Mouse (Mus musculus) kidney, postnatal 14 days (tissue): ENCODE measurements around the gene Wwc1.
A peak's percentile ranks its signal among the peaks of the same experiment; 100 is the strongest.

Source experiments
- DNase-seq: peaks from one replicate; pipeline ENCODE4 v3.0.0; 2022; ENCODE audit warnings: mixed read lengths

The Wwc1 gene

DNA sequence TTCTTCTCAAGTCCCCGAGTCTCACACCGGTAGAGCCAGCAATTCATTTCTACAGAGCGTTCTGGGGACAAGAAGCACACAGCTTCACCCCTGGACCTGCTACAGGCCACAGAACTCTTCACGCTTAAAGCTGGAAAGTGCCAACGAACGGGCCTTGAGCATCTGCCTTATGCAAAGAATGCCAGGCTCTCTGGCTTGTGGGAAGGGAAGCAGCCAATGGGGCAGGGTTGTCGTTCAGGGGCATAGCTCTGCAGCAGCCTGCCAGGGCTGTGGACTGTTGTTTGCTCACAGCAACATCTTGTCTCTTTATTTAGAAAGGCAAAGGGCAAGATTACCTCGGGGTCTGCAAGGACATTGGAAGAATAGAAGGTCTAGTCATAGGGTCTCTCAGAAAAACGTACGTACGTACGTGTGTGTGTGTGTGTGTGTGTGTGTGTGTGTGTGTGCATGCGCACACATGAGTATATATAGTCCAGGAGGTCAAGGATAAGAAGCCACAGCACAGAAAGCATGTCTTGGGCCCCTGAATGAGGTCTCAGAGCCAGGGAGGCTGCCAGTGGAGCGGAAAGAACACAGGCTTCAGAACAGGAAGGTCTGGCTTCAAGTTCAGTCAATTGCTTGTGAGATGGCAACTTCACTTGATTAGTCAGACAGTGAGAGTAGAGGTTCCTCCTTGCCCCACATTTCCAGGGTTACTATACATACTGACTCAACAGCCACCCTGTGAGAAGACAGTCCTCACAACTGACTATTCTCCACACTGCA is 48.0 kb downstream of the Wwc1 start:
- DNase-seq, result peak; percentile 69

DNA sequence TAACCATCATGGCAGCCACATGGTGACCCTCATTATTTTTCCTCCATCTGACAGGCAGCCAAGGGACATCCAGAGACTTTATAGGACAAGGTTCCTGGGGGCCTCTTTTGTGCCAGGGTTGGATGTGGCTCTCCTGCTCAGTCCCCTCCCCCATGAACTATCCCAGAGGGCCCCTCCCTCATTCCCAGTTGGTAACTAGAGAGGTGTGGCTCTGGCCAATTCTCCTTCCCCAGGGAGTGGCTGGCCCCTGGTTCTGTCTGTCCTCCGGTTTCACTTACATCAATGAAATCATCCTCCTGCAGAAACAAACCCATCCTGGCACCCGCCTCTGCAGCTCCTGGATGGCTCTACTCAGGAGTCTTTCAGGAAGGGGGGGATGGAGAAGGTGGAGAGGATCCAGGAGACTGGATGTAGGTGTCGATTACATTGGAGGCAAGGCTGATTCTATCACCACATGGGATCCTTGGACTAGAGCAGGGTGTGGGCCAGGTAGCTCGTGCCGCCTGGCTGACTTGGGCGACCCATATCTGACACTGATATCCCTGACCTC is 49.7 kb downstream of the Wwc1 start:
- no peak for DNase-seq

DNA sequence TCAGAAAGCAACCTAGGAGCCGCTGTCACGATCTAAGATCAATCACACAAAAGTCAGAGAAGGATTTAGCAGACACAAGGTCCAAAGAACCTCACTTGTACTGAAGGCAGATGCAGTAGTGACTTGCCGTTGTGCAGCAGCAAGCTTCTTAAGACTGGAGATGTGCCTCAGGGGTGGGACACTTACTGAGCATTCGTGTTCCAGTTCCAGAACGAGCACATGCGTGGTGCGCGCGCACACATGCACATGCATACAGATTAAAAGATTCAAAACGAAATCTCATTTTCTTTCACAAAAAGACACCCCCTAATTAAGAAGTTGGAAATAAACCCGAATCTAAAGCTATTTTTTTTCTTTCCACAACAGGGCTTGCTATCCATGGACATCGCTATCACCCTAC is 51.9 kb downstream of the Wwc1 start:
- DNase-seq, result no peak

DNA sequence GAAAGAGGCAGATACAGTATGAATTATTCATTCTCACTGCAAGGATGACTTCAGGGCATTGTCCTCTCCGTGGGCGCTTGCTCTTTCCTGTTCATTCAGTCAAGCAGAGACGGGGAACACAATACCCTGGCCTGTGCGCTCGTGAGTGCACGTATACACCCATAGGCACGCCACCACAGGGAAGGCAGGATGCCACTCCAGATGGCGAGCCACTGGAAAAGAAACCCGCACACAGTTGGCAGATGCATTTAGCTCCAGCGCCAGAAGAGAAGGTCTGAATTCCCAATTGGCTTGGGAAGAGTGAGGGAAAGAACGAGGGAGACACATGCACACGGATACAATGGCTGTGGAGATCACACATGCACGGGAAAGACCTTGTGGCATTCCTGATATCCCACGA is 53.0 kb downstream of the Wwc1 start:
- DNase-seq, result no peak

DNA sequence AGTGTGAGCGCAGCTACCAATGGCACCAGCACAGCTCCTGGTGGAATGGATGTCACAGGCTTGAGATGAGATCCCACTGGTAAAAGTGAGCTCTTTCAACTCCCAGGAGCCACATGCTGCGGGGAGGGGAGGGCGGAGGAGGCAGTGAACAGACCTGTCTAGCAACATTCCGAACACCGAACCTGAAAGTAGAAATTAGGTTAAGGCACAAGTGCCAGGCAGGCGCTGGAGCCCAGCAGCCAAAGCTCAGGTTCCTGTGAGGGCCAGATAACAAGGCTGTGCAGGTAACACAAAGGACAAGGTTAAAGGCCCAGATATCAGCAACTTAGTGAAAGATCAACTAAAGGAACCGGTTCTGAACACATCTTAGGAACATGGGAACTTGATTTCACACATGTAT is 54.7 kb downstream of the Wwc1 start:
- DNase-seq, result peak; percentile 82

DNA sequence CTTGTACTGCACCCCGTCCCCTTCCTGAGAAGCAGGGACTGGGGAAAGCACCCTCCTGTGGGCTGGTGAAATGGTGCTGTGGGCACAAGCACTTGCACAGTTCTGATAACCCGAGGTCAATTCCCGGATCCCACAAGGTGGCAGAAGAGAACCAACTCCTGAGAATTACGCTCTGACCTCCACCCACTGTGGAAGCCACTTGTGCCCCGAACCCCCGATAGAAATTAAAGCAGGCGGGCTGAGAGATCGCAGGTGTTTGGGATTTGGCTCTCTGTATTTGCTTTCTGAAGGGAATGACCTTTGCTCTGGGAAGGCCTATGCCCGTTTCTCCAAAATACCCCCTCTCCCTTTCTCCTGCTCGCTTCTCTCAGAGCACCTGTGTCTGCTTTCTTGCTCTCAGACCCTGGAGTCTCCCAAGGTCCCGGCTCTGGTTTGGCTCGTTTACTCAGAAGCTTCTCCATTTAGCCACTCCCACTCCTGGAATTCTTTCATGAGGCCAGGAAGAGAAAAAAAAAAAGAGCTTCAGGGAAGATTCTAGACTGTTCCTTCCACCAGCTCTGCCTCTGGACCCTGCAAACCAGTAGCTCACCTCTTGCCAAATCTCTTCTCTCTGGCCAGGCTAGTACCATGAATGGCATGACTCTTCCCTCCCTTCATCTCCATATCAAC is 58.0 kb downstream of the Wwc1 start:
- peak; percentile 48 for DNase-seq

DNA sequence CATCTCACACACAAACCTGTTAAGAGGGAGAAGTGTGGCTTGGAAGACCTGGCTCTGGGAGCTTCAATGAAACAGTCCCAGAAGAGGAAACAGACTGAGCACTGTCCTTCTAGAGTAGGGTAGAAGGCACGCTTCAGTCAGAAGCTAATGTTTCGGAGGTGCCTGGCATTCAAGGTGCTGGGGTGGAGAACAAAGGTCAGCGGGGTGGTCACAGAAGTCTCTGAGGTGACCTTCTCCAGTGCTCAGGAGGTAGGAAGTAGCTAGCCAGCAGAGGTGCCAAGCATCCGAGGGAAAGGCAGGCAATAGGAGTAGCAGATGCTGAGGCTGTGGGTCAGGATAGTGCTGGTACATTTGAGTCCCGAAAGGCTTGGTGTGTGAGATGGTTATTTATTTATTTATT is 59.6 kb downstream of the Wwc1 start:
- DNase-seq, result no peak

DNA sequence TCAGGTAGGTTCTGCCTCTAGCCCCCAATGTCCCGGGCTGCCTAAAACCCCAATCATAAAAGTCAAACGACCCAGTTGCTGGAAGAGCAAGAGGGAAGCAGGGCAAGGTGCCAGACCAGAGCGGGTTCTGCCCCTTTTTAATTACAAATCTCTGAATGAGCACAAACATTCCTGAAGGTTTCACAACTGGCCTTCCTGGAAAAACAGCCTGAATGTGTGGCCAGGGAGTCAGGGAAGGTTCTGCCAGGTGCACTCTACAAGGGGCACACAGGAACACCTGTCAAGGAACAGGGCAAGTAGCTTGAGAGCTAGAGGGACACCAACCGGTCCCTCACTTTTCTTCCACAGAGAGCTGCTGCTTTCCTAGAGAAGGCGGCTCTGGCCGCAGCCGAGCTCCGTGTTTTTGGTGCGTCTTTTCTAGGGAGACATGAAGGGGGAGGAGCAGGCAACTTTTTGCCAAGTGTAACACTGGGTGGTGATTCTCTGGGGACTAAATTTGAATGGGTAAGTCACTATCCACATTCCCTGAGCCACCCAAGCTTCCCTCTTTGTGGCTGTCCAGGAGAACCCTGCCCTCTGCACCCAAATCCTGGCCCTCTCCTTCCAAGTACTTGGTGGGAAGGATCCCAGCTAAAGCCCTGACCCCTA is 60.3 kb downstream of the Wwc1 start:
- peak; percentile 88 for DNase-seq

DNA sequence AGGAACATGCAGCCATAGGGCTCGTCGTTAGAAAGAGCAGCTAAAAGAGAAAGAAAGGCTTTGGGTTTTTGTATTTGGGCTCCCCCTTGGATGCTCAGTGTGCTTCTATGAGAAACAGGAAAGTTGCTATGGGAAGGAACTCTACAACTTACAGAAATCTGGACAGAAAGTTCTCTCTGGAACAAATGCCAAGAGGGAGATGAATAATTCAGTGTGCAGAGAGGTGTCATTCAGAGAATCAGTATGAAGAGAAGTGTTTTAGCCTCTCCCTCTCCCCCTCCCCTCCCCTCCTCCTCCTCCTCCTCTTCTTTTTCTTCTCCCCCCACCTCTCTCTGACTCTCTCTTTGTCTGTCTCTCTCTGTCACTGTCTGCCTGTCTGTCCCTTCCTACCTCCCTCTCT is 60.9 kb downstream of the Wwc1 start:
- no peak for DNase-seq

DNA sequence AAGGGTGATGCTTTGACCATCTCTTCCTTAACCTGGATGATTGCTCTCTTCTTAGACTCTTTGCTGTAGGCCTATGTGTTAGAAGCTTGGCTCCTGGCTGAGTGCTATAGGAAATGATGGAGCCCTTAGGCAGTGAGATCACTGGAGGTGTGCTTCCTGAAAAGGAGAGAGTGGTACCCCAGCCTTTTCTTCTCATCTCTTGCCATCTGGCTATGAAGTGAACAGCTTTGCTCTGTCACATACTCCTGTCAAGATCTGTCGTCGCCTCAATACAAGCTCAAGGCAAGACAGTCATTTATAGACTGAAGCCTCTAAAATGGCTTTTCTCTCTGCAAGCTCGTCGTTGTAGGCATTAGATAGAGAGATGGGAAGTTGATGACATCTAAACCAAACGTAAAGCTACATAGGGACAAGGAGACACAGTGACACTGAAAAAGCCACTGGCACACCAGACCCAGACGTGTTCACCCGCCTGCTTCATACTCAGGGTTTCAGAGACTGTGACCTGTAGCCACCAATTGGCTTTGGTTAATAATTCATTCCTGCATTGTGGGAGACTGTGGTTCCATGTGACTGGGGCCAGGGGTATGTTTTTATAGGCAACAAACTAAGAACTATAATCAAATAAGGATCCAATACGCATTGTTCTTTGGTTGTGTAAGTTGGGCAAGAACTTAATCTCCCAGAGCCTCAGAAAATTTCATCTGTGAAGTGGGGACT is 63.7 kb downstream of the Wwc1 start:
- DNase-seq, result peak; percentile 70

DNA sequence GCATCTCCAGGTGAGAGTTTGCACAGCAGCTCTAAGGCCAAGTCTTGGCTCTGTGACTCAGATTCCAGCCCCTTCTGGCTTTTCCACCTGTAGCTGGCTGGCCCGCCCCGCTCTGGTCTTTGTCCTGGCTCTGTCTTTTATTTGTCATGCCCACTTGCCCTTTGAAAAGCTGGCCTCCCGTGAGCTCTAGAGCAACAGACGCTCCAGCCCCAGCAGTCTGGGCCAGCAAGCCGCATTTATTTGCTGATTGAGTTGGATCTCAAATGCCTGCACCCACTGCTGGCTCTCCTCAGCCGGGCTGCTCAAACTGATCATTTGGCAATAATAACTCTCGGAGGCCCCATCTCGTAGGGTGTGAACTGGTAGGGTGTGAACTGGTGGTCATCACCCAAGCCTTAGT is 64.8 kb downstream of the Wwc1 start:
- peak; percentile 77 for DNase-seq

DNA sequence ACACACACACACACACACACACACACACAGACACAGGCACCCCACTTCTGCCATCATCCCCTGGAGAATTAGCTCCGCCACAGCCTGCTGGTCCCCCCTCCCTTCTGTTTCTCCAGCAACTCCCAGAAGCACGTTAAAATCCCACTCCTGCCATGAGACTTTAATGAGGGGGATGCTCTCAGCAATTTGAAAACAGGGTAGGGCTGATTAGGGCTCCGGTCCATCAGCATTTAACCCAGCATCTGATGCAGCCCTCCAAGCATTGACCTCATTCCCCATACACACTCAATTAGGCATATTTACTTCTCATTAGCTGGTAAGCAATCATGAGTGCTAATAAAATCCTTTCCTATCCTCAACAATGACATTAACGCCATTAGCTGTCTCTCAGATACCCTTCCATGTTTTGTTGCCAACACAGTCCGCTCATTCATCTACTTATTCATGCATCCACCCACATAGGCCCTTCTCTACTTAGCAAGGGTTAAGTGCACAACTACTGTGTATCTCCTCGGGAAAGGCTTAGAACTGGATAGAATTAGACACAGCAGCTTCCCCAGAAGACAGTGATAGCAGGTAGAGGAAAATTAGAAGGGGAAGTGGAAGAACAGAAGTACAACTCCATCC is 66.8 kb downstream of the Wwc1 start:
- no peak for DNase-seq

DNA sequence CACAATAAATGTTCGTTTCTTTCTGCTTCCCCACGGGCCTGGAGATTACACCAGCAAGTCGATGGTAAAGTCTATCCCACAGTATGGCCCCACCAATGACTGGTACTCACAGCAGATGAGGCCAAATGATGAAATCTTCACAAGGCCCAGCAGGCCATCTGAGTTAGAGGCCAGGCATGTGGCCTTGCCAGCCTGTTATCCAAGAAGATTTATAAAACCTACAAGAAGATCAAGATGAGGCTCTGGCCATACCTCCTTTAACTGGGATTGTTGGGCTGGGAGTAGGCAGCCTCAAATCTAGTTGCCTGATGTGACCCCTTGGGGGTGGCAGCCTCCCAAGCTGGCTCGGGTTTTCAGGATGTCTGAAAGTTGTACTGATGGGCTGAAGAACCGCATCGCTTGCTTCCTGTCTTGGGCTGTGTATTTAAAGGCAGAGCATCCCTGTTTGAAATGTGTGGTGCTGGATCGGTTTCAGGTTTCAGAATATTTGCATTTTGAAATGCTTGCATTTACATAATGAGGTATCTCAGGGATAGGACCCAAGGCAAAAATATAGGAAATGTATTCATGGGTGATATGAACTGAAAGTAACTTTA is 75.3 kb downstream of the Wwc1 start:
- no peak for DNase-seq

DNA sequence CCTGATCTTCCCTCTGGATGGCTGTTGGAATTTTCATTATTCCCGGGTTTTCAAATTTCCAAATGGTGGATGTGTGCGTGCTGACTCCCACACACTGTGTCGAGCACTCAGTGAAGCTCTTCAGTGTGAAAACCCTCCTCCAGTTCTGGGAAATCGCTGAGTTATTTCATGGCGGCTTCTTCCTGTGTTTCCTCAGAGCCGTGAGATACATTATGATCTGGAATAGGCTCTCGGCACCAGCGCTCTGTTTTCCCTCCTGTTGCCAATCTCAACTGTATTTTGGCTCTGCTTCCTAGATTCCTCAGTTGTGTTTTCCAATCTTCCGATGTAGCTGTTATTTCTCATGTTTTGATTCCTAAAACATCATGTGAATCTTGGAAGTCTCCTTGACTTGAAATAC is 77.2 kb downstream of the Wwc1 start:
- DNase-seq, result no peak

DNA sequence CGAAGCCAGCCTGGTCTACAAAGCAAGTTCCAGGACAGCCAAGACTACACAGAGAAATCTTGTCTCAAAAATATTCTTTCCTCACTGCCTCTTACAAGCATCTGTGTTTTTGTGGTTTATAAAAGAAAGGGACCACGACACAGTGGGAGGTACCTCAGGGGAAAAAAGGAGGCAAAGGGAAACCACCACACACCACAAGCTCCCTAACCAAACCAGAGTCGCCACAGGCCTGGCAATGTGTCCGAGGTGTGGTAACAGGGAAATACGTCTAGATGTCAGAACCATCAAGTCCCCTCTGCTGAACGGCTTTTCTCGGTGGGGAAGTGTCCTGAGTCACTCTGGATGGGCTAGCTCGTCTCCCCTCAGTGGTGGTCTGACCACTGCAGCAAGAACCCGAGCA is 80.4 kb downstream of the Wwc1 start:
- no peak for DNase-seq

DNA sequence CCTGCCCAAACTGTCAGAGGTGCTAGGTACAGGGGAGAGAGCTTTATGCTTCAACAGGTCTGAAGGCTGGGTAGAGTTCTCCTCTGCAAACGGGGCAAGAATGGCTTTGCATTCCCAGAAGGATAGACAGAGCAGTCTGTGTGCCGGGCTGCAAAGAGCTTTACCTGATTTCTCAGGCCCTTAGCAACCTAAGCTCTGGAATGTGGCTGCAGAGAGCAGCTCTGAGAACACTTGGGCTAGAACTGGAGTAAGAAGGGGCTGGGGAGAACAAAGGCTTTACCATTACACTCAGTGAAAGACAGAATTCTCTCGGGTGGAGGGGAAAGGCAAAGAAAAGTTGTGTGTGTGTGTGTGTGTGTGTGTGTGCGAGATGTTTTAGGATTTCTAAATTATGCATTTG is 86.9 kb downstream of the Wwc1 start:
- DNase-seq, result no peak

DNA sequence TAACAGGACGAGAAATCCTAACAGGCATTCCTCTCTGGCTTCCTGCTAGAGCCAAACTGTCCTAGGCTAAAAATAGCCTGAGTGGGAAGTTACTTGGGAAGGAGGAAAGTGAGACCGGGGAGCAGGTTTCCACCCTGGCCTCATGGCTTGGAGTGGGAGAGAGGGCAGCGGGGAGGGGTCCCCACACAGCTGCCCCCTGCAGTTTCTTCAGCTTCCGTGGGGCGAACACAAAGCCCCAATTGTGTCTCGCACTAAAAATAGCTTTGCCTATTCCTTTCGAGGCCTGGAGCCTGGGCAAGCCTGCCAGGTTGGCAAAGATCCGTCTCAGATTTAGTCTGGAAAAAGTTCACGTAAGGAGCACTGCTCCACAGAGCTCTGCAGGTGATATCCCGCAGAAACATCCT is 87.3 kb downstream of the Wwc1 start:
- DNase-seq, result no peak

DNA sequence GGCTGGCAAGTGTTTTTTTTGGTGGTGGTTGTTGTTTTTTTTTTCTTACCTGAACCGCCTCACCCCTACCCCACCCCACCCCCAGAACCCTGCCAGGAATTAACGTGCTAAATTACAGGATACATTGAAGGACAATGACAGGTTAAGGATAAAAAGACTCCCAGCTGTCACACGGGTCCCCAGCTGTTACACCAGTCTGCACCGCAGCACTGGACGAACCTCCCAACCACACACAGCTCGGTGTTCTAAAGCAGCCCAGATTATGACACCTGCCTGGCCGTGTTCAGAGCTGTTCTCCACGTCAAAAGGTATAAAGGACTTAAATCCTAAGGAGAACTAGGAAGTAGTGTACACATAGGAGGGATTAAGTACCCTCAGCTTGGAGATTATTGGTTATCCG is 88.0 kb downstream of the Wwc1 start:
- no peak for DNase-seq

DNA sequence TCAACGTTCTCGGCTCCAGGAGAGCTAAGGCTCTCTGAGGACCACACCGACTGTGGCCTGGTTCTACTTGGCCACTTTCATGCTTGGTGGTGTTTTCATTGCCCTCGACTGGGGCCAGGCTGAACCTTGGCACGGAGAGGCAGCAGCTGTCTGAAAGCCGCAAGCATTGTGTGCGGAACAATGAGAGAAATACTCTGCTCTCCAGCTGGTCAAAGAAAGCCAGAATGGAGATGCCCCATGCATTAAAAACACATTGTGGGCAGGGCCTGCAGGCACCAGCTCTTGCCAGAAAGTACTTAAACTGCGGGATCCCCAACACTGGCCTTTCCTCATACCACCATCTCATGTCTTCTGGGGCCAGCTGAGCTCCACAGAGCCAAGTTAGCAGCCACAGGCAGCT is 91.5 kb downstream of the Wwc1 start:
- DNase-seq, result no peak

DNA sequence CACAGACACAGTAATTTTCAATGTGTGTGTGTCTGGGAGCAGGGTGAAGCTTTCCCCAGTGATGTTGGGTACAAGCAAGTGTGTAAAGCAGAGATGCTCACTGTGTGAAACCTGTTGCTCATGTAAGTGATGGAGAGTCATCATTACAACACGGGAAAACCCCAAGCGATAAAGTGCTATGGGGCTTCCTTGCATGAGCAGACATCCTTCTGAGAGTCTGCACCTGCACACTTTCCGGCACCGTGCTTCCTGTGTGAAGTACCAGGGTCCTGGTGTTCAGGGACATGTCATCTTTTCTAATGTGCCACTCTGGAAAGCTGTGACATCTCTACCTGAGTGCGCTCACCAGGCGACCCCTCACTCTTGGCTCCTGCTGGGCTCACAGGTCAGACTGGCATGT is 97.5 kb downstream of the Wwc1 start:
- no peak for DNase-seq

DNA sequence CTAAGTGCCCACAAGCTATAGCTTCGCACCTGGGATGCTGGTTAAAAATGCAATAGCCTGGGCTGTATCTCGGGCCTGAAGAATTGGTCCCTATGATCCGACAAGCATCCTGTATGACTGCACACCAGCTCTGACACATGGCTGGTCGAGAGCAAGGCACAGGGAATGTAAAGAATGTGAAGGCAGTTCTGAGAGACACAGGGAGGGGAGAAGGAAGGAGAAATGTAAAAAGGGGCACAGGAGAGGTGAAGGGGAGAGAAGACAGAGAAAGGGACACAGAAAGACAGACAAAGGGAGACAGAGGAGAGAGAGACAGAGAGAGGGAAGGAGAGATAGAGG is 101.8 kb downstream of the Wwc1 start:
- no peak for DNase-seq
